Mouse (Mus musculus) brain, embryonic 14.5 days (tissue): ENCODE measurements at regions not wholly inside any gene's neighbourhood (a gene's known extent, or its start where the extent isn't known, plus 50 kb on each side); places are given as distances from the start of the nearest gene placed in this dataset.

Source experiments
- CTCF ChIP-seq: fragments of 200-500 bp; IDR thresholded peaks from 2 replicates; pipeline ENCODE4 v1.5.1; 2012; ENCODE audit warnings: inconsistent platforms, mild to moderate bottlenecking, moderate library complexity, borderline replicate concordance; ENCODE audit not compliant: insufficient read depth, insufficient read length; ENCODE audit errors: extremely low read depth
- POLR2A ChIP-seq: fragments of 200-500 bp; IDR thresholded peaks from 2 replicates; pipeline ENCODE4 v1.6.1; 2012; ENCODE audit warnings: mild to moderate bottlenecking, inconsistent platforms, borderline replicate concordance; ENCODE audit not compliant: poor library complexity, insufficient read depth, insufficient read length, severe bottlenecking; ENCODE audit errors: extremely low read depth

DNA sequence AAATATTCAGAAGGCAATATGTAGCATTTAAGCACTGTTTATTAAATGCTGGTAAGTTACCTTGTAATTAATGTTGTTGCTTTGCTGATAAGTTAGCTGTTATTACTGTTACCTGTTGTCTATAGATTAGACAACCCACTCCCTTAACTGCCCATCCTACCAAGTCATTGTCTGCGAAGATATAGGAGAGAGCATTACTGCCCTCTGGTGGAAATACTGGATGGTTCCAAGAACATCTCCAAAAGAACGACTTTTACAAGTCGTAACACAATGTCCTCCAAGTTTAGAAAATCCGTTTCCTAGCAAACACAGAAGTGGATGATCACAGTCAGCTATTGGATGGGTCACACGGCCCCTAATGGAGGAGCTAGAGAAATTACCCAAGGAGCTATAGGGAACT is 162.2 kb upstream of the Cpne8 start:
- TF ChIP-seq POLR2A (no peak), CTCF (peak; percentile 56; the same call in 1 of the 2 replicates)
